Mouse (Mus musculus) CH12.LX (cell line): ENCODE measurements around the gene Lrp4.

Experiments
- CHD1 ChIP-seq: IDR thresholded peaks from 2 replicates; pipeline ENCODE4 v1.6.1; 2012; ENCODE audit warnings: low read depth, low read length, improper control_type of control experiment, inconsistent platforms
- CTCF ChIP-seq, 2 experiments: IDR thresholded peaks in 1 of 2; conservative IDR thresholded peaks in 1 of 2; 2 replicates each; pipeline ENCODE4 v1.5.1; 2011 to 2012; ENCODE audit warnings: low read depth in 2 of 2, low read length in 2 of 2, improper control_type of control experiment in 1 of 2, inconsistent platforms in 1 of 2, mild to moderate bottlenecking in 1 of 2, moderate library complexity in 1 of 2
- GABPA ChIP-seq: IDR thresholded peaks from 2 replicates; pipeline ENCODE4 v1.6.1; 2012; ENCODE audit warnings: low read depth, low read length, improper control_type of control experiment, inconsistent platforms; ENCODE audit not compliant: insufficient replicate concordance
- HCFC1 ChIP-seq: IDR thresholded peaks from 2 replicates; pipeline ENCODE4 v1.6.1; 2012; ENCODE audit warnings: low read depth, mild to moderate bottlenecking, inconsistent platforms, low read length, improper control_type of control experiment
- KAT2A ChIP-seq: IDR thresholded peaks from 2 replicates; pipeline ENCODE4 v1.6.1; 2012; ENCODE audit warnings: low read length, improper control_type of control experiment, inconsistent platforms; ENCODE audit not compliant: insufficient replicate concordance
- MAX ChIP-seq: IDR thresholded peaks from 2 replicates; pipeline ENCODE4 v1.6.1; 2011; ENCODE audit warnings: low read length, improper control_type of control experiment
- MXI1 ChIP-seq: IDR thresholded peaks from 2 replicates; pipeline ENCODE4 v1.6.1; 2011; ENCODE audit warnings: mild to moderate bottlenecking, low read depth, low read length, improper control_type of control experiment
- POLR2A ChIP-seq: IDR thresholded peaks from 2 replicates; pipeline ENCODE4 v1.6.1; 2011; ENCODE audit warnings: low read depth, mild to moderate bottlenecking, improper control_type of control experiment, low read length
- RAD21 ChIP-seq: IDR thresholded peaks from 2 replicates; pipeline ENCODE4 v1.6.1; 2011; ENCODE audit warnings: low read depth, mild to moderate bottlenecking, low read length, improper control_type of control experiment, moderate library complexity
- SIN3A ChIP-seq: IDR thresholded peaks from 2 replicates; pipeline ENCODE4 v1.6.1; 2012; ENCODE audit warnings: low read length, improper control_type of control experiment, inconsistent platforms
- SMC3 ChIP-seq: IDR thresholded peaks from 2 replicates; pipeline ENCODE4 v1.6.1; 2011; ENCODE audit warnings: low read depth, low read length, improper control_type of control experiment
- TCF12 ChIP-seq: IDR thresholded peaks from 2 replicates; pipeline ENCODE4 v1.6.1; 2014; ENCODE audit warnings: low read depth, mild to moderate bottlenecking, inconsistent platforms, low read length, improper control_type of control experiment
- UBTF ChIP-seq: IDR thresholded peaks from 2 replicates; pipeline ENCODE4 v1.6.1; 2012; ENCODE audit warnings: low read depth, mild to moderate bottlenecking, inconsistent platforms, low read length, improper control_type of control experiment, moderate library complexity
- USF1 ChIP-seq: IDR thresholded peaks from 2 replicates; pipeline ENCODE4 v1.6.1; 2014; ENCODE audit warnings: low read depth, mild to moderate bottlenecking, inconsistent platforms, low read length, improper control_type of control experiment

- no peak for TF ChIP-seq CTCF (conservative IDR thresholded peaks at IDR 0.05 in 1 of 2, IDR thresholded peaks at IDR 0.05 in 1 of 2; ENCODE audit: low read depth in 2 of 2, low read length in 2 of 2)
- TF ChIP-seq POLR2A, result no peak
- no peak for TF ChIP-seq RAD21
- TF ChIP-seq UBTF, result no peak
- TF ChIP-seq HCFC1, result no peak
- TF ChIP-seq SIN3A, result no peak
- no peak for TF ChIP-seq MXI1
- TF ChIP-seq CHD1, result no peak
- no peak for TF ChIP-seq KAT2A
- TF ChIP-seq MAX, result no peak
- no peak for TF ChIP-seq GABPA
- TF ChIP-seq SMC3, result no peak
- TF ChIP-seq TCF12, result no peak
- no peak for TF ChIP-seq USF1
Observed at GRCm38 (mm10) chr2:91411473-91411872, 45.8 kb upstream of the Lrp4 start.
